Mouse (Mus musculus) heart, embryonic 11.5 days (tissue): ENCODE data around the gene Glce. TPM values are rescaled to one million over a fixed set of nuclear protein-coding genes. Genes with fewer than 3 reads are reported as not detected.

Experiments
- ATAC-seq: fragments of 200-750 bp; cut with Nextera tagmentation; replicated peaks from 2 replicates; pipeline ENCODE4 v1.8.0; 2017; ENCODE audit warnings: moderate library complexity; ENCODE audit not compliant: insufficient number of reproducible peaks, low FRiP score, low TSS enrichment
- H3K27ac ChIP-seq: fragments of 300-500 bp; sonication (generic); 2 replicates; pipeline ENCODE4 v1.5.1; 2014; ENCODE audit warnings: mild to moderate bottlenecking, low read depth, low read length
- H3K27me3 ChIP-seq: fragments of 300-500 bp; sonication (generic); 2 replicates; pipeline ENCODE4 v1.6.1; 2014; ENCODE audit warnings: mild to moderate bottlenecking, low read length, mixed read lengths; ENCODE audit not compliant: control insufficient read depth, insufficient read depth
- H3K36me3 ChIP-seq: fragments of 300-500 bp; sonication (generic); 2 replicates; pipeline ENCODE4 v1.6.1; 2014; ENCODE audit warnings: mild to moderate bottlenecking, low read length, moderate library complexity, mixed read lengths; ENCODE audit not compliant: control insufficient read depth, insufficient read depth
- H3K4me1 ChIP-seq: fragments of 300-500 bp; sonication (generic); 2 replicates; pipeline ENCODE4 v1.6.1; 2014; ENCODE audit warnings: low read length; ENCODE audit not compliant: control insufficient read depth, insufficient read depth
- H3K4me2 ChIP-seq: fragments of 300-500 bp; sonication (generic); 2 replicates; pipeline ENCODE4 v1.6.1; 2014; ENCODE audit warnings: mild to moderate bottlenecking, moderate library complexity
- H3K4me3 ChIP-seq: fragments of 300-500 bp; sonication (generic); 2 replicates; pipeline ENCODE4 v1.5.1; 2014; ENCODE audit warnings: low read depth, low read length
- H3K9ac ChIP-seq: fragments of 300-500 bp; sonication (generic); 2 replicates; pipeline ENCODE4 v1.6.1; 2014; ENCODE audit warnings: mild to moderate bottlenecking, low read depth, low read length, moderate library complexity
- H3K9me3 ChIP-seq: fragments of 300-500 bp; sonication (generic); replicated peaks from 2 replicates; pipeline ENCODE4 v1.6.1; 2016; ENCODE audit warnings: low read length; ENCODE audit not compliant: control insufficient read depth
- WGBS: fragments of 180-500 bp; shearing (Covaris S2); extraction: QIAGEN DNeasy Blood & Tissue Kit; methylation state at CpG from one replicate; pipeline ENCODE4 v1.1.7; 2014; ENCODE audit not compliant: insufficient replicate concordance; 5-methylcytosine and 5-hydroxymethylcytosine counted together
- polyA plus RNA-seq: library from polyadenylated mRNA; unstranded; fragments of >200 nt; fragmentation: Nextera tagmentation; extraction: Ambion mirVana; gene quantifications from 2 replicates; pipeline ENCODE4 v1.2.1, GENCODE M21; 2014

Glce gene
- polyA plus RNA-seq, 1 experiment from 2014 or later: 10.7 TPM

DNA sequence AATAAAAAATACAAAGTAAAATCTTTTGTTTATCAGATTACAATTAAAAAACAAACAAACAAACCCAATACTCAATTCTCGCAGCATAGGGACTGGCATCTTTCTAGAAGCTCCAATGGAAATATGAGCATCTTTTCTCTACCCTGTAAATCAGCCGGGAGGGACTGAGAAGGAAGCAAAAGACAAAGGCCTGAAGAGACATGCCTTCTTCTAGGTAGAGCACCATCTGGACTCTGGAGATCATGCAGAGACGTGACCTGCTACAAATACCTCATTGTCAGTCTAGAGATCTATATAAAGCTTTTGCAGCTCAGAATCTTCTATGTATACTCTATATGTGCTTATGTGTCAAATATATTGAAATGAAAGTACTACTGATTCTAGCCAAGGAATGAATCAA, 6.6 kb downstream of the Glce start:
- H3K36me3 ChIP-seq: no peaks in the 10 kb centered on the region
- H3K4me3 ChIP-seq: no peak overlapping the region
- H3K4me1 ChIP-seq: no peaks in the 10 kb centered on the region
- WGBS: 83% methylated on average over 3 of the region's 3 CpGs
- no peak overlapping the region for H3K4me2 ChIP-seq
- H3K9me3 ChIP-seq: no peaks in the 10 kb centered on the region
- H3K9ac ChIP-seq: no peak overlapping the region
- ATAC-seq: no peak
- H3K27ac ChIP-seq: no peak overlapping the region
- no peaks in the 10 kb centered on the region for H3K27me3 ChIP-seq

DNA sequence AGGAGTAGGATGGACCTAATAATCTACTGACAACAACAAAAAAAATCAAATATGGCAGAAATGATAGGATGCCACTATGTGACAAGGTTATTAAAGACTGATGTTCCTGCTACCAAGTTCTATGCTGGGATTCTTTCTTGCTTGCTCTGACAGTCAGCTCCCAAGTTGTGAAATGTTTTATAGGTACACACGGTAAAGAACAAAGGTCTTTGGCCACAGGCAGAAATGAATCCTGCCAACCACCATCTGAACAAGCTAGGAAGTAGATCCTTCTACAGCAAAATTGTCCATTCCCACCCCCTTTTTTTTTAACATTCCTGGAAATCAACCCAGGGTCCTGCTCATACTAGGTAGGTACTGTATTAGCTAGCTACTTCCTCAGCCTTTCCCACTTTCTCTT, 25.9 kb downstream of the Glce start:
- H3K4me3 ChIP-seq: no peak overlapping the region
- no peaks in the 10 kb centered on the region for H3K9me3 ChIP-seq
- H3K27ac ChIP-seq: no peak overlapping the region
- no peaks in the 10 kb centered on the region for H3K36me3 ChIP-seq
- WGBS: 78% methylated on average over 1 of the region's 1 CpGs
- H3K4me1 ChIP-seq: no peaks in the 10 kb centered on the region
- no peaks in the 10 kb centered on the region for H3K27me3 ChIP-seq
- ATAC-seq: no peak
- no peak overlapping the region for H3K4me2 ChIP-seq
- no peak overlapping the region for H3K9ac ChIP-seq

- no peak overlapping the region for H3K9ac ChIP-seq
- H3K4me3 ChIP-seq: no peak overlapping the region
- no peak overlapping the region for H3K4me2 ChIP-seq
- H3K9me3 ChIP-seq: no peaks in the 10 kb centered on the region
- no peaks in the 10 kb centered on the region for H3K4me1 ChIP-seq
- no peaks in the 10 kb centered on the region for H3K36me3 ChIP-seq
- H3K27me3 ChIP-seq: no peaks in the 10 kb centered on the region
- no peak for ATAC-seq
- WGBS: 87% methylated on average over 5 of the region's 5 CpGs
- H3K27ac ChIP-seq: no peak overlapping the region
Measured at GRCm38 (mm10) chr9:62091604-62092003, 30.9 kb downstream of the Glce start.

GRCm38 (mm10) chr9:62085548-62085947, 36.9 kb downstream of the Glce start:
- no peaks in the 10 kb centered on the region for H3K27me3 ChIP-seq
- H3K9me3 ChIP-seq: no peaks in the 10 kb centered on the region
- no peak for ATAC-seq
- H3K4me1 ChIP-seq: no peaks in the 10 kb centered on the region
- peaks cover 3% of the 10 kb centered on the region; the same call in 1 of the 2 replicates for H3K36me3 ChIP-seq
- H3K4me2 ChIP-seq: no peak overlapping the region
- no peak overlapping the region for H3K9ac ChIP-seq
- 84% methylated on average over 2 of the region's 2 CpGs for WGBS
- no peak overlapping the region for H3K4me3 ChIP-seq
- H3K27ac ChIP-seq: no peak overlapping the region

GRCm38 (mm10) chr9:62084896-62085295, 37.6 kb downstream of the Glce start:
- H3K27ac ChIP-seq: no peak overlapping the region
- H3K4me3 ChIP-seq: no peak overlapping the region
- no peaks in the 10 kb centered on the region for H3K27me3 ChIP-seq
- H3K9ac ChIP-seq: no peak overlapping the region
- ATAC-seq: no peak
- no peak overlapping the region for H3K4me2 ChIP-seq
- 93% methylated on average over 4 of the region's 4 CpGs for WGBS
- no peaks in the 10 kb centered on the region for H3K4me1 ChIP-seq
- no peaks in the 10 kb centered on the region for H3K9me3 ChIP-seq
- H3K36me3 ChIP-seq: peaks cover 3% of the 10 kb centered on the region; the same call in 1 of the 2 replicates

DNA sequence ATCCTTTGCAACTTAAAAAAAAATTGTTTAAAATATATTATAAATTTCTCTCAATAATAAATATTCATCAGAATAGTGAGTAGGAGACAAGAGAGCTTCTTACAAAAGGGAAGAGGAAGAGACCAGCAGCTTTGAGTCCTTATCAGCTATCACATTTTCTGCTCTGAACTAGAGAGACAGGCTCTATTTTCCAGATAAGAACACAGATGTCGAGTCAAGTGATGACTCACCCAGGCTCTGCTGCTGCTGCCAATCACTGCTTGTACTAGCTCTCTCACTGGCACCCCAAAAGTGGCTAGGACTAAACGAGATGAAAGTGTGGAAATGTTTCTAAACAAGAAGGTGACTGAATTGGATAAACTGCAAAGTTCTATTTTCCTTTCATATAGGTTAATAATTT, 39.5 kb downstream of the Glce start:
- no peak overlapping the region for H3K4me3 ChIP-seq
- WGBS: 7% methylated on average over 2 of the region's 2 CpGs
- H3K36me3 ChIP-seq: peaks cover 3% of the 10 kb centered on the region; the same call in 1 of the 2 replicates
- H3K4me1 ChIP-seq: no peaks in the 10 kb centered on the region
- no peak overlapping the region for H3K27ac ChIP-seq
- no peak overlapping the region for H3K4me2 ChIP-seq
- H3K27me3 ChIP-seq: no peaks in the 10 kb centered on the region
- no peak overlapping the region for H3K9ac ChIP-seq
- no peak for ATAC-seq
- H3K9me3 ChIP-seq: no peaks in the 10 kb centered on the region

DNA sequence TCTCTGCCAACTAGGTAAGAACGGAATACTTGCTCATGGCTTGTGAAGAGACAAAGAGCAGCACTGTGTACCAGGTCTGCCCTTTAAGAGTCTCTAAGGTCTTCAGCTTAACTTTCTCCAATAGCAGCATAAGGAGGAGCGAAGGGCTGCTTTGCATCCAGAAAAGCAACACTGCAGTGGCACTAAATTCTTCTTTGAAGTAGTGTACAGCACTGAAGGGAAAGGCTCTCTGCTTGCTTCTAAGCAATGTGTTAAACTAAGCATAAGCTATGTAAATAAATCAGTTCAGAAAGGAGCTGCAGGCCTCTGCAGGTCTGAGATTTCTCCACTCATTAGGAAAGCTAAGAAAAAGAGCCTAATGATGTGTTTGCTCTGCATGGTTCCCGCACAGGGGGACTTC, 40.9 kb downstream of the Glce start:
- Histone ChIP-seq H3K27me3 (no peaks in the 10 kb centered on the region), H3K9ac (no peak overlapping the region), H3K9me3 (no peaks in the 10 kb centered on the region), H3K4me1 (no peaks in the 10 kb centered on the region), H3K4me2 (no peak overlapping the region), H3K4me3 (no peak overlapping the region), H3K27ac (no peak overlapping the region), H3K36me3 (peaks cover 3% of the 10 kb centered on the region; the same call in 1 of the 2 replicates)
- 69% methylated on average over 3 of the region's 3 CpGs for WGBS
- no peak for ATAC-seq

DNA sequence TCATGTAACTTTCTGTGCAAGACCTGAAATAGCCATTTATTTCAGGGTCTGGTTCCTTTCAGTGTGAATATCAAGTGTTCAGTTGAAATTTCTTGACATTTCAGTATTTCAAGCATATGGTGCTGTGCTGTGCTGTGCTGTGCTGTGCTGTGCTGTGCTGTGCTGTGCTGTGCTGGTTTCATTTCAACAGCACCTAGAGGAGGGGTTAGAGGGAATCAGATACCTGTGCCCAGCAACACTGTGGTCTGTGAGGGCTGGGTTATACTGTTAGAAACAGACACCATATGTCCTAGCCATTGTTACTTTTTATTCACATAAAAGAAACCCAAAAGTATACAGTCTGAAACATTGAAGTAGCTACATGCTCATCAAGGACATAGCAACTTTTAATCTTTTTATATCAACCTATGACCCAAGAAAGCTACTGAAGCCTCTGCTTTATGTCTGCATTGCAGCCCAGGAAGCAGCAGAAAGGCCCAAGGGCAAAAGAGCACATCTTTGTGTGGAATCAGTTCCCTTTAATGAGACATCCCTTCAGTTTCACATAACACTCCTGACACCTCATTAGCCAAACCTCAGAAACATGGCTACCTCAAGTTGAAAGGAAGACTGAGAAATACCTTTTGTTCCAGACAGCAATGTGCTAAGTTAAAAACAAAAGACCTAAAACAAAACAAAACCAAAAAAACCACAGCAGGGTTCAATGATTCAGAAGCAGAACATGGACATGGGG, 42.3 kb downstream of the Glce start:
- Histone ChIP-seq H3K27ac (no peak overlapping the region), H3K4me3 (no peak overlapping the region), H3K27me3 (no peaks in the 10 kb centered on the region), H3K4me1 (no peaks in the 10 kb centered on the region), H3K4me2 (no peak overlapping the region), H3K9ac (no peak overlapping the region), H3K9me3 (no peaks in the 10 kb centered on the region), H3K36me3 (peaks cover 3% of the 10 kb centered on the region; the same call in 1 of the 2 replicates)
- ATAC-seq: no peak

- H3K36me3 ChIP-seq: no peaks in the 10 kb centered on the region
- peaks cover 2% of the 10 kb centered on the region; the same call in 1 of the 2 replicates for H3K4me1 ChIP-seq
- 79% methylated on average over 3 of the region's 3 CpGs for WGBS
- no peaks in the 10 kb centered on the region for H3K27me3 ChIP-seq
- no peak overlapping the region for H3K27ac ChIP-seq
- H3K4me2 ChIP-seq: no peak overlapping the region
- no peak overlapping the region for H3K9ac ChIP-seq
- ATAC-seq: no peak
- no peaks in the 10 kb centered on the region for H3K9me3 ChIP-seq
- H3K4me3 ChIP-seq: no peak overlapping the region
Measured at GRCm38 (mm10) chr9:62062234-62062633, 60.2 kb downstream of the Glce start.
